Mouse (Mus musculus) central nervous system, embryonic 14 days (tissue): ENCODE measurements around the gene 2810459M11Rik. TPM values are rescaled to one million over a fixed set of nuclear protein-coding genes. Genes with fewer than 3 reads are reported as not detected.

Experiments
- polyA plus RNA-seq: library from polyadenylated mRNA; depleted of rRNA; stranded (reverse); fragments of >200 nt; gene quantifications from 2 replicates; pipeline ENCODE4 v1.2.3, GENCODE M21; 2012; rRNA removed

Gene 2810459M11Rik
- 5.5 and 7.3 TPM in 2 replicates for polyA plus RNA-seq

DNA sequence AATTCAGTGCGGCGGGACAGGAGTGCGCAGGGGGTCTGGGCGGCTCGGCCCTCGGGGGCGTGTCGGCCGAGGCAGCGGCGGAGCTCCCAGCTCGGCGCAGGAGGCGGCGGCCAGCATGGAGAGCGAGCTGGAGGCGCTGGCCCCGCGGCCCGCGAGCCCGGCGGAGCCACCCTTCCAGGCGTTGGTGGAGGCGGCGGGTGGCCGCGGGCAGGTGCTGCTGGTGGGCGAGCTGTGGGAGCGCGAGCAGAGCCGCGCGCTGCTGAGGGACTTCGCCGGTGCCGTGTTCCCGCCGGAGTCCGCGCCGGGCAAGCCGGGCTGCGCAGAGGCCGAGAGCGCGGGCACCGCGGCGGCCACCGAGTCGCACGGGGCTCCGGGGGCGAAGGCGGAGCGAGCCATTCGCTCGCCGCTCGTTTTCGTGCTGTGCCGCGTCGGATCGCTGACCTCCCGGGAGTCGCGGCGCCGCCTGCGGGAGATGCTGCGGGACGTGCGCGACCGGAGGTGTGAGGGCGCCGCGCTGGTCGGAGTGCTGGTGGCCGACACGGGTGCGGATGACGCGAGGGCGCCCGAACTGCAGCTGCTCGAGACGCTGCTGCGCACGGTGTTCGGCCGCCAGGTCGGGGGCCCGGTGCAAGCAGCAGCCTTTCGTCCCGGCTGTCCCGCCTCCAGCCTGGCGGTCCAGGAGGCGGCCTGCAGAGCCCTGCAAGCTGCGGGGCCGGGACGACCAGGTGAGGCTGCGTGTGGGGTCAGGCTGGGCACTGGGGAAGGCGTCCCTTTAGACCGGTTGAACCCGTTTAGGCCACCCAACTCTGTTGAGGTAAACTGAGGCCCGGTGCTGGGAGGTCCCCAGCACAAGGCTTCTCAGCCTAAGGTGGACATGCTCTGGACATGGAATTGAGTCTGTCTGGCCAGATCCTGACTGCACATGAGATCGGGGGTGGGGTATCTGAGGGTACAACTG lies at the start of gene 2810459M11Rik:
Gene 2810459M11Rik, plus strand, starts transcription at position 16 of the 958 bp plus-strand sequence.

DNA sequence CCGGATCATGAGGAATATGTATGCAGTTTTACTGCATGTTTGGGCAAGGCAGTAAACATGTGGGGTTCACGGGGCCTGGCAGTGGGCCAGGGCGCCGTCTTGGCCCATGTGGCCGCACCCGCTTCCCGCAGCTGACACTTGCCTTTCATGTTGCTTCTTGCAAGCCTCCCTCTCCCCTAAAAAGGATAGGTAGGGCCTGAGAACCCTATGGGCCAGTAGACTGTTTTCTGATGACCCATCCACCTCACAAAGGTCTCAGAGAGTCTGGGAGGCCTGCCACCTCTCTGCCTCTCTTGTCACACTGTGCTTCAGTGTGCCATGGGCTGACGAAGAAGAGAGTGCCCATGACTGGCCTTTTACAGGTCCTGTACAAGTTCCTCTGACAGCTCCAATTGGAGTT lies 29.1 kb upstream of the 2810459M11Rik start, which contains the start of gene Spata3:
Gene Spata3, plus strand, starts transcription at position 301 of the 400 bp plus-strand sequence.

DNA sequence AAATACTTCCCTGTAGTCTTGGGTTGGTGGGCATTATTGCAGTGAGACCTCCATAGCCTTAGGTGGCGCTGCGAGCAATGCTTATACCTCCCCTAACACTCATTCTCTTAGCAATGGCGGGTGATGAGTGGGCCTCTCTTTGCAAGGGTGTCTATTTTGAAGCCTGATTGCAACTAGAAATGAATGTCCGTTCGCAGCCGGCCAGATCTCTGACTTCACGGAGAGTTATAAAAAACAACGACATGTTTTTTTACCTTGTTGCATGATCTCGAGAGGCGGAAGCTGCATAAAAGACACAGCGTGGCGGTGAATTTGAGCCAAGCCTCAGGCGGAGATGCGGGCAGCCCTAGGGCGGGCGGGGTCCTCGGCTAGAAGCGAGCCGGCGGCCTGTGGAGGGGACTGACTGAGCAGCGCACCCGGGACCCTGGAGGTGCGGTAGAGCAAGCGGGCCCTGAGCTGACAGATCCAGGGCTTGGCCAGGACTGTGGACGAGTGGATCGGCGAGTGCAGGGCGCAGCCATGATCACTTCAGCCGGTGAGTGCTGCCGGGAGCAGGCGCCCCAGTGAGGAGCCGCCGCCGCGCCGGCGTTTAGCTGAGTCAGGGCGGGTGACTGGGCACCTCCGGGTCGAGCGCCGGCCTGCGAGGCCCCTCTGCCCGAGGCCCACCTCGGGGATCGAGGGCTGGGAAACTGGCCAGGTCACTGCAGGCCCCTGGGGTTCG lies 18.8 kb downstream of the 2810459M11Rik start, which contains the start of gene Psmd1:
Gene Psmd1, plus strand, starts transcription at position 117 of the 721 bp plus-strand sequence.

Other genes starting within 250 kb of the 2810459M11Rik start
- 156 and 169 TPM in 2 replicates for gene Itm2c, start 151.6 kb upstream of the 2810459M11Rik start, polyA plus RNA-seq
- 6.2 and 6.9 TPM in 2 replicates for gene 4933407L21Rik, start 117.4 kb upstream of the 2810459M11Rik start, polyA plus RNA-seq
- gene Gpr55, start 84.9 kb upstream of the 2810459M11Rik start, polyA plus RNA-seq: 0.01 and 0.02 TPM in 2 replicates
- gene Spata3, start 29.0 kb upstream of the 2810459M11Rik start, polyA plus RNA-seq: 0.23 TPM in 1 of 2 replicates, not detected in the other
- 90.3 and 91.2 TPM in 2 replicates for gene Psmd1, start 18.5 kb downstream of the 2810459M11Rik start, polyA plus RNA-seq
- gene Htr2b, start 66.1 kb downstream of the 2810459M11Rik start, polyA plus RNA-seq: 0.05 and 0.13 TPM in 2 replicates
- gene Gm21972, start 87.8 kb downstream of the 2810459M11Rik start, polyA plus RNA-seq: 2.3 and 2.5 TPM in 2 replicates
- 23.8 and 24.3 TPM in 2 replicates for gene Armc9, start 108.9 kb downstream of the 2810459M11Rik start, polyA plus RNA-seq